Mouse (Mus musculus): ENCODE results near the gene Smpd1.

Smpd1 gene

GRCm38 (mm10) chr7:105554212-105554942 is at the start of gene Smpd1:
Gene Smpd1, plus strand, starts transcription at chr7:105554360.
- peak; percentile 85 to 87 for DNase-seq (ENCODE audit: low spot score in 2 of 2)

- DNase-seq (ENCODE audit: low spot score in 2 of 2) = no peak
Observed at GRCm38 (mm10) chr7:105507257-105507656, 46.9 kb upstream of the Smpd1 start.

DNA sequence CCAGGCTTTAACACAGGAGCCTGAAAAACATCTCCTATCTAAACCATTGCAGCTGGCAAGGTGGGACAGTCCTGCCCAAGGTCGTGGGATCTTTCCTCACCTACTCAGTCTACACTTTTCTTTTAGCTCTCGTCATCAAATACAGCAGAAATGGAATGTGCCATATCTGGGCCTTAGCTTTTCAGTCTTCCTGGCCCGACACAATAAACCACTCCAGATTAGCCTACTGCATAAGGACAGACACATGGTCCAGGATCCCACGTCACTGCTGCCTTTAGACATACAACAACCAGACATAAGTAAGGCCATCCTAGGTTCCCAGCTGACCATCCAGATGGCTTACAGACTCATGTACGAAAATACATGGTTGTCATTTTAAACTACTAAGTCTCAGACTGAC is 44.0 kb upstream of the Smpd1 start:
- peak in 1 of 2 experiments; percentile 27 for DNase-seq (ENCODE audit: low spot score in 2 of 2)

DNA sequence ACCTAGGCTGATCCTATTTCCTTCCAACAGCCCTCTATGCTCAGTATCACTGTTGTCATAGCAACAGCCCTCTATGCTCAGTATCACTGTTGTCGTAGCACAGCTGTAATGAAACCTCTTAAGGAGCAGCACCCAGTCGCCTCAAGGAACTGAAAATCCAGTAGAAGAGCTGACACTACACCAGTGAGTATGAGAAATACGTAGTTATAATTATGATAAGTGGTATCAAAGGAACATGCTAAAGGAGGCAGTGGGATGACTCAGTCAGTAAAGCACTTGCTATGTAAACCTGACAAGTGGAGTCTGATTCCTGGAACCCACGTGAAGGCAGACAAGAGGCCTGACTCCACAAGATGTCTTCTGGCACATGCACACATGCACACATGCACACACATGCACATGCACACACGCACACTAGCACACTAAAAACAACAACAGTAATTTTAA is 40.3 kb upstream of the Smpd1 start:
- DNase-seq (ENCODE audit: low spot score in 2 of 2) = no peak

DNA sequence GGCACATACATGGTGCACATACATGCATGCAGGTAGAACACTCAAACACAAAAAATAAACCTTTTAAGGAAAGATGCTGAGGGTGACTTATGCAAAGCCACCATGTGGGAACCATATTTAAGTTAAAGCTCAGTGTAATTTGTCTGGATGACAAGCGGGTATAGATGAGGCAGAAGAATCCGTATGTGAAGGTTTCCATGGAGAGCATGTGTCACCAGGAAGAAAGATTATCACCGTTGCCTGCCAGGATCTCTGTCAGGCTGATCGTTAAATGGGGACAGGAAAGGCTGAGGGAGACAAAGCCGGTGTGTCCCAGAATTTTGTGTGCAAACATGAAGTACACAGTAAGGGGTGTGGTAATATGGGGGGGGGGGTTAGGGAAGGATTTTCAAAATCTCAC is 39.6 kb upstream of the Smpd1 start:
- DNase-seq (ENCODE audit: low spot score in 2 of 2) = no peak

- DNase-seq (ENCODE audit: low spot score in 2 of 2) = peak; percentile 31 to 57
Observed at GRCm38 (mm10) chr7:105515178-105515577, 39.0 kb upstream of the Smpd1 start.

DNA sequence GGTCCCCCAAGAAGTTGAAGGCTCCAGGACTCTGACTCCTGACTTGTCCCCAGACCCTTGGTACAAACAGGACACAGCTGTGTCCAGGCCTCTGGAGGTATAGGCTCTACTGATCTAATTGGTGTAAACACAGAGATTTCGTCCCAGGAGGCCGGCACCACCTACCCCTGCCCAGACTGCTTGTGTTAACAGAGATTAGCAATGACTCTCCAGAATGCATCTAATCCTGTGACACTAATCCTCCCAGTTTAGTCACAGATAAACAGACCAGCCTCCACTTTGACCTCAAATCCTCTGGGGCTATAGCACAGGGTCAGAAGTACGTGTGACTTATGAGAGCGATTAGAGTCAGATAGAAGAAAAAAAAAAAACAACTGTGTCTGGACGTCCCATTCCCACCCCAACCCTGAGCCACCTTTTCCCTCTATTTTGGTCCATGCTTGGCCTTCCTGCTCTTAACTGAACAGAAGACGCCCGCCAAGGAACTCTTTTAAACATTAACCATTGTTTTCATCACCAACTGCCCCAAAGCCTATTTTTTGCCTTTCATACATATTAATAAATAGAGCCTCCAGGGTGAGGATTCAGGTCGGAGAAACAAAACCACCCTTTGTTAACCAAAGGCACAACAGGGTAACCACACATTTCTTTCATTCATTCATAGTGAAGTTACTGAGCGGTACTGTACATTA is 37.3 kb upstream of the Smpd1 start:
- DNase-seq (ENCODE audit: low spot score in 2 of 2) = no peak

- DNase-seq (ENCODE audit: low spot score in 2 of 2) = peak; percentile 69 to 82
Observed at GRCm38 (mm10) chr7:105519336-105519735, 34.8 kb upstream of the Smpd1 start.

DNA sequence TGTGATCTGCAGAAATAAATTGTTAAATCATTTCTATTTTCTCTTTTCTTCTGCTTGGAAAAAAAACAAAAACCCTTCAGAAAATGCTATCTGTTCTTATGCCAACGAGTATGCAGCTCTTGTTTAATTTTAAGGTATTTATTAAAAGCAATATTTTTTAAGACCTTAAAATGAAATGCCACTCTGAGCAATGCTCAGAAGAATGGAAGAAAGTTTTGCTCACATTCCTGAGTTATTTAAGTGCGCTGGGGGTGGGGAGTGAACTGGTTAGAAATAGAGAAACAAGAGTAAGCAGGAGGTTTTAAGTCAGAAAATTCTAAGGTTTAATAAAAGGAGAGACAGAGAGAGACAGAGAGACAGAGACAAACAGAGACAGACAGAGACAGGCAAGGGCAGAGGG is 34.4 kb upstream of the Smpd1 start:
- no peak for DNase-seq (ENCODE audit: low spot score in 2 of 2)

DNA sequence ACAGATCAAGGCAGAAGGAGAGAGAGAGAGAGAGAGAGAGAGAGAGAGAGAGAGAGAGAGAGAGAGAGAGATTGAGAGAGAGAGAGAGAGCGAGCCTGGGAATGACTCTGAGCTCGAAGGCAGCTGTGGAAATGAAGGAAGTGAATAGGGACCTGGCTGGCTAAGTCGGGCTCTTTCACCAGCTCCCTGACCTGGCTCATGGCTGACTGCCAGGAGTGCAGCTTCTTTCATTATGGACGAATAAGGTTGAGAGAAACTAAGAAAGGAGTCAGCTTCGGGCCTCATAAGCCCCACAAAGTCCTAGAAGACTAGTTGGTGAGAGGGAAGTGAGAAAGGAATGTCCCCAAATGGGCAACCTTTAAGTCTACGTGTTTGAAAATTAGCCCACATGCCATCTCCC is 34.0 kb upstream of the Smpd1 start:
- no peak for DNase-seq (ENCODE audit: low spot score in 2 of 2)

DNA sequence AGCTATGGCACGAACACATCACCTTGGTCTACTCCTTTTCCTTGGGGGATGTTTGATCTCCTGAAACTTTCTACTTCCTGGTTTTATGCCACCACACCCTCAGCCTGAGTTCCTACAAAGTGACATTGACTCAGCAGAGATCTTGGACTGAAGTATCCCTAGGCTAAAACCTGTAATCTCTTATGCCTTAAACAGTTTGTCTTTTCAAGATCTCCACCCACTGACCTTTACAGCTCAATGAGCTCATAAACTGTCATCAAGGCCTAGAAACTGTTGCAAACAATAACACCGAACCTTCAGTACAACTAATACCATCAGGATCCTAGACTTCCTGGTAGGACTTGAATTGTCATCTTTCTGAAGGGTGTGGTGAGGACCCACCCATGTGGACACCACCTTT is 29.9 kb upstream of the Smpd1 start:
- DNase-seq (ENCODE audit: low spot score in 2 of 2) = no peak

DNA sequence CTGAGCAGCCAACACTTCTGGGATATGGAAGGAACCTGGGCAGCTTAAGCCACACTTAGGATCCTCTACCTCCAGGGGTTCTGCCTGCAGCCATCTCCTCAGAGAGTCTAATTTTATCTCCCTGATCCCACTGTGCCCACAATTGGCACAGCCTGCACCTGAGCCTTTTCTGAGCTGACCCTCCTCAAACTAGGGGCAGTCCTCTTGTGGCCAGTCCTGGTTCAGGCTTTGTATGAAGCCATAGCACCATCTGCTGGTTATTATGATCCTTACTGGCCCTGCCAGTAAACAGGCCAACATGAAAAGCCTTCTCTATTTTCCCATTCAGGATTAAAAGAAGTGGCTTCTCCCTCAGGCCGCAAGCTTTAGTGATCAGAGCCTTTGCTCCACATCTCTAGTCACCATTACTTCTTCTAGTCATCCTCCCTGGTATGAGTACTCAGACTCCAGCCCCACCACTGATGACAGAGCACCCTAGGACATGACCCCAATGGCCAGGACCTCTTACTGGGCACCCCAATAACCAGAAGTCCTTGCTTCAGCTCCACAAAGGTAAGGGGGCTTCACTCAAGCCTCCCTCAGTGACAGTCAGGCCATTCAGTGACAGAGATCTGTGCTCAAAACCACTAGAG is 26.7 kb upstream of the Smpd1 start:
- peak in 1 of 2 experiments; percentile 37 for DNase-seq (ENCODE audit: low spot score in 2 of 2)

DNA sequence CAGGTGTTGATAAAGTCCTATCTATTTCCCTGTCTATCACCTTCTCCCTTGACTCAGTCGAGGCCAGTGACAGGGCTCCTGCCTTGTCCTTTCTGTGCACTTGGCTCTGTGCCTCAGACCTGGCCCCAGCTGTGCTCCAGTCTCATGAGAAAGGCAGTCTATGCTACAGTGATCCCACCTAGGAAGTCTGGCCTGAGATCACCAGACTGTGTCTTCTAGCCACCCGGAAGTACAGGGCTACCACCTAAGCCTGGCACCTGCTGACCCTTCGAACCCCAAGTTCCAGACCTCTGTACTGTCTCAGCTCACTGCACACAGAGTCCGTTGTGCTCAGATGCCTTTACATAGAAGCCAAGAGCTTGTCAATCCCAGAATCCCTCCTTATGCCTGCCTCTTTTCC is 26.1 kb upstream of the Smpd1 start:
- DNase-seq (ENCODE audit: low spot score in 2 of 2) = no peak

DNA sequence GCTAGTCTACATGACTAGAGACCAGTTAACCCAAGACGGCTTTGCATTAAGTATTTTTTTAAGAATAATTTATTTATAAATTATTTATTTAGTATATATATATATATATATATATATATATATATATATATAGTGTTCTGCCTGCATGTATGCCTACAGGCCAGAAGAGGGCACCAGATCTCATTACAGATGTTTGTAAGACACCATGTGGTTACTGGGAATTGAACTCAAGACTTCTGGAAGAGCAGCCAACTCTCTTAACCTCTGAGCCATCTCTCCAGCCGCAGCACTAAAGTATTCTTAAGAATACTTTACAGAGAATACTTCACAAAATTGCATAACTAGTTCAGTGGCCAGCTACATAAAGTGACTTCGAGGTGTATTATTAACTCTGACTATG is 20.0 kb upstream of the Smpd1 start:
- DNase-seq (ENCODE audit: low spot score in 2 of 2) = no peak

GRCm38 (mm10) chr7:105545986-105546385 is 8.2 kb upstream of the Smpd1 start:
- no peak for DNase-seq (ENCODE audit: low spot score in 2 of 2)

DNA sequence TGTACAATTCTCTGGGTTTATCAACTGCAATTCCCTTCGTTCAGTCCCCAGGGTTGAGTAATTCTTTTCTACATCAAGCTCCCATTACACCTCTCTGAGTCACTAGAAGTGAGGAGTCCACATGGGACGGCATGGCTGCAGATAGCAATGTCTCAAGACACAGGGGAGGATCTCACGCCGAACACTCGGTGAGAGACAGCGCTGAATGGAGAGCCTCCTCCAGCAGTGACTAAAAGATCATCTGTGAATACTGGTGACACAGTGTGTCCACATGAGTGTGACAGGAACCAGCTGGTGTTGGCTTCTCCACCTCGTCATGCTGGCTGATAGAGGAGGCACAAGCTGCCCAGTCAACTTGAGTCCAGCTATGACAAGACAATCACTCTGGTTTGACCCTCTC is 6.2 kb upstream of the Smpd1 start:
- DNase-seq (ENCODE audit: low spot score in 2 of 2) = no peak

DNA sequence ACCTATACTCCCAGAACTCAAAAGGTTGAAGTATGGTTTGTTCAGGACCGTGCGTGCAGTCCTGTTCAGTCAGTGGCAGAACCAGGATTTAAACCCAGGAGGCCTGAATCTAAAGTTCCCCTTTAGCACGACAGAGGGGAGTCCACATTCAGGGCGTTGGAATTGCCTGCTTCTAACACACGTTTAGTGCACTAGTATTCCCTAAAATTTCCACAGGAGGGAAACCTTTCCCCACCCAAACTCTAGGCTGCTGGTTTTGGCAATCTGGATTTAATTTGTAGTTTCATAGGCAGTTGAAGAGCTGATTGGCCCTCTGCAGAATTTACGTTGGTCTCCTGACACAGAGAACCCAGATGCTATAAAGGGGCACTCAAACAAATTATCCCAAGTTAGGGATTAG is 5.1 kb upstream of the Smpd1 start:
- DNase-seq (ENCODE audit: low spot score in 2 of 2) = peak in 1 of 2 experiments; percentile 33

DNA sequence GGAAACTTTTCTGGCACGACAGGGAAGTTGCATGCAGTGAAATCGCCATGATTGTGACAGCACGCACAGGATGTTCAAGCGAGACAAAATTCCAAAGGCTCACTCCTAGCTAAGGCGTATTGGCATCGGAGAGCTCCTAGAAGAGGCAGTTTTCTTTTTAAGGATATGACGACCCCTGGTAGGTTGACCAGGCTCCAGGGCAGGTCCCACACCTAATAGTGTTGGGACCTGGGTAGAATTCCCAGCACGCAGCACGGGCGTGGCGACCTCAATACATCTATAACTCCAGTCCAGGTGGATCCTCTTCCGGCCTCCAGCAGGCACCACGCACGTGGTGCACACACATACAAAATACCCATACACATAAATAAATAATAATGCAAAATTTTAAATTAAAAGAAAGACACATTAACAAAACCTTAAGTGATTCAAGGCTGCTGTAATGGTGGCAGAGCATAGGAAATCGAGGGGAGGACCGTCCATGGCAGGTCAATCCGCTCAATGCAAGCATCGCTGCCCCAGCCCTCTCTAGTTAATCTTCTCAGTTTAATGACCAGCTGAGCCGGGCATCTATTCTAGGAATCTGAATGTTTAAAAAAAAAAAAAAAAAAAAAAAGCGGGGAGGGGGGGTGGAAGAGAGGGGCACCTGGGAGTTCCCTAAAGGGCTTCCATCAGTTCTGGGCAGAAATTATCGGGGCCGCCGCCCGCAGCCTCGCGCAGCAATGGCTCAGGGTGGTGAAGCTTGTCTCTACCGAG is 526 bp upstream of the Smpd1 start:
- peak in 1 of 2 experiments; percentile 23 for DNase-seq (ENCODE audit: low spot score in 2 of 2)

- peak in 1 of 2 experiments; percentile 23 for DNase-seq (ENCODE audit: low spot score in 2 of 2)
Observed at GRCm38 (mm10) chr7:105555571-105555970, 1.4 kb downstream of the Smpd1 start.

- no peak for DNase-seq (ENCODE audit: low spot score in 2 of 2)
Observed at GRCm38 (mm10) chr7:105556406-105556805, 2.2 kb downstream of the Smpd1 start.

DNA sequence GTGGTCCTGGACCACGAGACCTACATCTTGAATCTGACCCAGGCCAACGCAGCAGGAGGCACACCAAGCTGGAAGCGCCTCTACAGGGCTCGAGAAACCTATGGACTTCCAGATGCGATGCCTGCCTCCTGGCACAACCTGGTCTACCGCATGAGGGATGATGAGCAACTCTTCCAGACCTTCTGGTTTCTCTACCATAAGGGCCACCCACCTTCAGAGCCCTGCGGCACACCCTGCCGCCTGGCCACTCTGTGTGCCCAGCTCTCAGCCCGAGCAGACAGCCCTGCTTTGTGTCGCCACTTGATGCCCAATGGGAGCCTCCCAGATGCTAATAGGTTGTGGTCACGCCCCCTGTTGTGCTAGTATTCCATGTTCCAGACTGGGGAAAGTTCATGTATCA is 3.5 kb downstream of the Smpd1 start:
- DNase-seq (ENCODE audit: low spot score in 2 of 2) = no peak

DNA sequence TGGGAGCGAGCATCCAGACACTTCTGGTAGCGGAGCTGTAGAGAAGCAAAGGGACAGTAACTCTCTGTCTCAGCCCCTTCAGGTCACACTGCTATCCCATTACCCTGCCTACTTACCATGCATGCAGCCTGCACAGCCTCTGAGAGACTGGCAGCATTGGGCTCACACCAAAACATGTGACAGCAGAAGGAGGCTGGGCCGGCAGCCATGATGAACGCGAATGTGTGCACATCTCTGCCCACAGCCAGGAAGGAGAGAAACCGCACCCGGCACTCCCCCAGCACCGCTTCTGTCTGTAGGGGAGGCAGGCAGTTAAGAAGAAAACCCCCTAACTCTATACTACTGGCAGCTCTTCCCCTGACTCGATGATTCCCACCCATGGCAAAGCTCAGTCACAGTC is 4.9 kb downstream of the Smpd1 start:
- DNase-seq (ENCODE audit: low spot score in 2 of 2) = peak in 1 of 2 experiments; percentile 53

Data from frontal cortex, postnatal 14 days (tissue).